Mouse (Mus musculus) colon, adult 2 months (tissue): ENCODE results near the gene Vmn2r117. TPM values are rescaled to one million over a fixed set of nuclear protein-coding genes. Genes with fewer than 3 reads are reported as not detected.

Experiments used
- polyA plus RNA-seq: library from polyadenylated mRNA; depleted of rRNA; stranded (reverse); fragments of >200 nt; gene quantifications from 2 replicates; pipeline ENCODE4 v1.2.3, GENCODE M21; 2012; rRNA removed

Vmn2r117 gene
- not detected in 2 replicates for polyA plus RNA-seq

DNA sequence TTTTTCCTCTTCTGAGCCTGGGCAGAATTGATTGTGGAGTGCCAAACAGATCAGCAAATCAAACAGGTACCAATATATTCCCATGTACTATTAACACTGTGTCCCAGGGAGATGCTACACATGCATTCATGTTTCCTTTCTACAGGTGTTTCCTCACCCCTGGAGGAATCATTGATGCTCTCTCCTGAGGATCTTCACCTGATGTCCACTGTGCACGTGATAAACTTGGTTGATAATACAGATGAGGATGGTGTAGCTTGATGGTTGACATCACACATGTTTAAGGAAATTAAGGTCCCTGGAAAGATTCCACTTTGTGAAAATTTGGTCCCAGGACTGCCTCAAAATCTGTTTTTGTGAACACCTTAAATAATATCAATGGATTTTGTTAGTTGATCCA lies at the start of gene Vmn2r117:
TSS of gene Vmn2r117 (minus strand) at position 101 of the 400 bp plus-strand sequence.

Other genes with a start within 250 kb of the Vmn2r117 start
- not detected in 2 replicates for gene Vmn2r114, start 167.2 kb downstream of the Vmn2r117 start, polyA plus RNA-seq
- not detected in 2 replicates for gene Vmn2r115, start 136.0 kb downstream of the Vmn2r117 start, polyA plus RNA-seq
- not detected in 2 replicates for gene Vmn2r116, start 95.1 kb downstream of the Vmn2r117 start, polyA plus RNA-seq
- 15.2 and 15.6 TPM in 2 replicates for gene Zfp213, start 84.5 kb upstream of the Vmn2r117 start, polyA plus RNA-seq
- gene Zfp13, start 119.8 kb upstream of the Vmn2r117 start, polyA plus RNA-seq, result 11.5 and 11.8 TPM in 2 replicates
- not detected in 2 replicates for gene Zscan10, start 121.2 kb upstream of the Vmn2r117 start, polyA plus RNA-seq
- gene Mmp25, start 165.6 kb upstream of the Vmn2r117 start, polyA plus RNA-seq, result 0.32 and 0.51 TPM in 2 replicates
- gene Bicdl2, start 180.8 kb upstream of the Vmn2r117 start, polyA plus RNA-seq, result 18.5 and 18.9 TPM in 2 replicates
- 362 and 417 TPM in 2 replicates for gene Hcfc1r1, start 193.9 kb upstream of the Vmn2r117 start, polyA plus RNA-seq
- 20.1 and 25.6 TPM in 2 replicates for gene Thoc6, start 194.2 kb upstream of the Vmn2r117 start, polyA plus RNA-seq
- 32.1 and 32.9 TPM in 2 replicates for gene Tnfrsf12a, start 197.8 kb upstream of the Vmn2r117 start, polyA plus RNA-seq
- gene Cldn6, start 199.6 kb upstream of the Vmn2r117 start, polyA plus RNA-seq, result 0.53 TPM in 1 of 2 replicates, not detected in the other
- 0.37 and 0.46 TPM in 2 replicates for gene Cldn9, start 204.3 kb upstream of the Vmn2r117 start, polyA plus RNA-seq
- gene 1520401A03Rik, start 243.1 kb upstream of the Vmn2r117 start, polyA plus RNA-seq, result 0.09 TPM in 1 of 2 replicates, not detected in the other
- 61.5 and 71.9 TPM in 2 replicates for gene Pkmyt1, start 246.6 kb upstream of the Vmn2r117 start, polyA plus RNA-seq